Mouse (Mus musculus): ENCODE results near the gene Gas6. TPM values are rescaled to one million over a fixed set of nuclear protein-coding genes. Genes with fewer than 3 reads are reported as not detected.

The Gas6 gene
- total and polyA plus RNA-seq, 3 experiments, result not detected

DNA sequence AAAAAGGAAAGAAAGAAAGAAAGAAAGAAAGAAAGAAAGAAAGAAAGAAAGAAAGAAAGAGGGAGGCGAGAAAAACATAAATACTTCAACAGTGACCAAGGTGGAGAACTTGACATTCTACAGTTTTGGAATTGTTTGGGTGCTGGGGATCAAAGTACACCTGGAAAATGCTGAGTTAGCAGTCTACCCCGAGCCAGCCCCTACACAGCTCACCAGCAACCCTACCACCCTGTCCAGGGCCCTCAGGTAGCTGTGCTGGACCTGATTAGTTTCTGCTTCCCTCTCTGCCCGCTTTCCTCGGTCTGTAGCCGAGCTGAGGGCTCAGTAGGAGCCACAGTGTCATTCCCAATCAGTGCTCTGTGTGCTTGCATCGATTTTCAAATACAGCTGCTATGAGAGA is 26.1 kb upstream of the Gas6 start:
- Histone ChIP-seq H3K4me1 (ENCODE audit: insufficient read depth, low read depth, low read length) (no peaks in the 10 kb centered on the region), H3K4me3 (ENCODE audit: low read depth, low read length) (no peak overlapping the region), H3K9me3 (replicated peaks) (no peaks in the 10 kb centered on the region), H3K27me3 (ENCODE audit: insufficient read depth, low read length) (peaks cover 2% of the 10 kb centered on the region), H3K36me3 (replicated peaks) (no peaks in the 10 kb centered on the region)
- TF ChIP-seq GATA1 (IDR thresholded peaks at IDR 0.05; ENCODE audit: borderline replicate concordance, low read length), result no peak
- no peak for TF ChIP-seq POLR2AphosphoS5 (IDR thresholded peaks at IDR 0.05; ENCODE audit: insufficient replicate concordance, low read depth, low read length)
- TF ChIP-seq CTCF (IDR thresholded peaks at IDR 0.05; ENCODE audit: low read depth, low read length), result no peak
- TF ChIP-seq GATA2 (IDR thresholded peaks at IDR 0.05; ENCODE audit: borderline replicate concordance, low read depth, low read length), result no peak
- TF ChIP-seq TAL1 (conservative IDR thresholded peaks at IDR 0.05; ENCODE audit: low read depth, low read length), result no peak
- no peak for DNase-seq (ENCODE audit: low spot score)
- no peak for ATAC-seq (ENCODE audit: extremely low read depth, insufficient number of reproducible peaks, low FRiP score, poor library complexity, severe bottlenecking)

DNA sequence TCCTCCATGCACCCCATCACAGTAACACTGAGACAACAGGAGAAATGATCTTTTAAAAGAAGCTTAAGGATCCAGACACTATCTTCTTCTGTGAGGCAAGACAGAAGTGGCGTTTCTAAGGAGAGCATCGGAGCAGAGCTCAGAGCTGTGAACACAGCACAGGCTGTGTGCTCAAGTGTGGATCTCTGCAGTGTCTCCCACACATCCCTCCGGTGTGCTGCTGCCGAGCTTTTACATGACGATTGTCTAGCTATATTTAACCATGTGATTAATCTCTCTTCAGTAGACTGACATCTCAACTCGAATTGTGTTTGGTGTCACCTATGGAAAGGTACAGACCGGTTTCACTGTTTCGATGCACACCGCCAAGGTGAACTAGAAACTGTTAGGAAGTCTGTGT is 25.2 kb upstream of the Gas6 start:
- DNase-seq (ENCODE audit: low spot score), result no peak
- H3K27me3 ChIP-seq (ENCODE audit: insufficient read depth, low read length), result peaks cover 2% of the 10 kb centered on the region; the same call in 1 of the 2 replicates
- no peaks in the 10 kb centered on the region for H3K4me1 ChIP-seq (ENCODE audit: insufficient read depth, low read depth, low read length)
- H3K9me3 ChIP-seq (replicated peaks), result no peaks in the 10 kb centered on the region
- TF ChIP-seq POLR2AphosphoS5 (IDR thresholded peaks at IDR 0.05; ENCODE audit: insufficient replicate concordance, low read depth, low read length) (no peak), TAL1 (conservative IDR thresholded peaks at IDR 0.05; ENCODE audit: low read depth, low read length) (no peak), CTCF (IDR thresholded peaks at IDR 0.05; ENCODE audit: low read depth, low read length) (no peak), GATA2 (IDR thresholded peaks at IDR 0.05; ENCODE audit: borderline replicate concordance, low read depth, low read length) (no peak), GATA1 (IDR thresholded peaks at IDR 0.05; ENCODE audit: borderline replicate concordance, low read length) (no peak)
- ATAC-seq (ENCODE audit: extremely low read depth, insufficient number of reproducible peaks, low FRiP score, poor library complexity, severe bottlenecking), result no peak
- no peaks in the 10 kb centered on the region for H3K36me3 ChIP-seq (replicated peaks)
- H3K4me3 ChIP-seq (ENCODE audit: low read depth, low read length), result no peak overlapping the region

DNA sequence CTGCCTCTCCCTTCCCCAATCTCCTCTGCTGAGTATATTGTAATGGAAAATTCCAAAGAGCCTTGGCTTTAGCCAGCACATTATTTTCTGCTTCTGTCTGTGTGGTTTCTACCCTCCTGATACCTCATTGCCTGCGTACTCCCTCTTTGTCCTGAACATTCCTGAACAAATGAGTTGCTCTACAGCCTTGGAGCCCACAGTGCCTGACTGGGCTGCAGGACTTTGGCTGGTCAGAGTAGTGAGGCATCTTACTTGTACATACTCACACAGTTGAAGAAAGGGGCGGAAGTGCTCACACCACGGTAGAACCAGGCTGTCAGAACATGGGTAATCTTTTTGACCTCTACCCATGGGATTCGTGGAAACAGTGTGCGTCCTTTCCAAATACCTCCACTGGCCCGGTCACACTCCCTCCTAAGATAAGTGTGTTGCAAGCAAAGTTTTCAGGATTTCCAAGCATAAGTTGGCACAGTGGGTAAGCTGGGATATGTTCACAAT is 23.0 kb upstream of the Gas6 start:
- Histone ChIP-seq H3K27me3 (ENCODE audit: insufficient read depth, low read length) (peaks cover 2% of the 10 kb centered on the region), H3K9me3 (replicated peaks) (no peaks in the 10 kb centered on the region), H3K4me3 (ENCODE audit: low read depth, low read length) (no peak overlapping the region), H3K36me3 (replicated peaks) (no peaks in the 10 kb centered on the region), H3K4me1 (ENCODE audit: insufficient read depth, low read depth, low read length) (no peaks in the 10 kb centered on the region)
- TF ChIP-seq TAL1 (conservative IDR thresholded peaks at IDR 0.05; ENCODE audit: low read depth, low read length) (no peak), GATA2 (IDR thresholded peaks at IDR 0.05; ENCODE audit: borderline replicate concordance, low read depth, low read length) (no peak), GATA1 (IDR thresholded peaks at IDR 0.05; ENCODE audit: borderline replicate concordance, low read length) (no peak)
- DNase-seq (ENCODE audit: low spot score), result no peak
- ATAC-seq (ENCODE audit: extremely low read depth, insufficient number of reproducible peaks, low FRiP score, poor library complexity, severe bottlenecking), result no peak

DNA sequence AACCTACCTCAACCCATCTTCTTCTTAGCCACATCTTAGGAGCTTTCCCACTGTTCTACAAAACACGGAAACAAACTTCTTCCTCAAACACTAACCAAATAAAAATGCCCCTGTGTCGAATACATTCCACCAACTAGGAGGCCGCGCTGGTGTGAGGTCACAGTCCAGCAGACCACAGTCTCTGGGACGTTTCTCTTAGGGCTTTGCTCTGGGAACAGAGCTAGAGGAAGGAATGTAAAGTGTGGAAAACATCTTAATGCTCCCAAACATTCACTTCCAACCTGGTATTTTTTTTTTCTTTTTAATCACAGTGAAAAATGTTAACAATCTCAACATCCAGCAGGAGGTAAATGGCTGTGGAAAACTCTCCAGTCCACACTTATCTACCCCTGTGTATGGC is 22.4 kb upstream of the Gas6 start:
- TF ChIP-seq GATA1 (IDR thresholded peaks at IDR 0.05; ENCODE audit: borderline replicate concordance, low read length) (no peak), CTCF (IDR thresholded peaks at IDR 0.05; ENCODE audit: low read depth, low read length) (no peak), GATA2 (IDR thresholded peaks at IDR 0.05; ENCODE audit: borderline replicate concordance, low read depth, low read length) (no peak), POLR2AphosphoS5 (IDR thresholded peaks at IDR 0.05; ENCODE audit: insufficient replicate concordance, low read depth, low read length) (no peak), TAL1 (conservative IDR thresholded peaks at IDR 0.05; ENCODE audit: low read depth, low read length) (no peak)
- H3K4me3 ChIP-seq (ENCODE audit: low read depth, low read length), result no peak overlapping the region
- H3K4me1 ChIP-seq (ENCODE audit: insufficient read depth, low read depth, low read length), result no peaks in the 10 kb centered on the region
- no peaks in the 10 kb centered on the region for H3K9me3 ChIP-seq (replicated peaks)
- H3K36me3 ChIP-seq (replicated peaks), result no peaks in the 10 kb centered on the region
- DNase-seq (ENCODE audit: low spot score) (no peak), ATAC-seq (ENCODE audit: extremely low read depth, insufficient number of reproducible peaks, low FRiP score, poor library complexity, severe bottlenecking) (no peak)
- peaks cover 2% of the 10 kb centered on the region for H3K27me3 ChIP-seq (ENCODE audit: insufficient read depth, low read length)

DNA sequence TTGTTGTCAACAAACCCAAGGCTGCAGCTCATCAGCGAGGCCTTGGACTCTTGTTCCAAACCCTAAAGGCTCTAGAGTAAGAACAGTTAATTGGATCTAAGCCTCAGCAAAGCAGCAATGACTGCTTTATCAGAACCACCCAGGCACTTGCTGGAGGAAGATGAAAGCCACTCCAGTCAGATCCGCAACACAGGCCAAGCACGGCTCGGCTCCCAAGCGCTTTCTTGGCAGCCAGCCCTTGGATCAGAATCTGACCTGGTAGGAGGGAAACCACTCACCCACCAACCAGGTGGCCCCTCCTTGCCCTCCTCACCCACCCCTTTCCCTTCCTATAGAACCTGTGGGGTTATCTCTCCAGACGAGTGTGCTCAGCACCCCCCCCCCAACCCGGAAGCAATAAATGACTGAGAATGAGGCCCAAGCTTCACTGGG is 21.7 kb upstream of the Gas6 start:
- Histone ChIP-seq H3K27me3 (ENCODE audit: insufficient read depth, low read length) (peaks cover 2% of the 10 kb centered on the region), H3K36me3 (replicated peaks) (no peaks in the 10 kb centered on the region), H3K4me1 (ENCODE audit: insufficient read depth, low read depth, low read length) (no peaks in the 10 kb centered on the region), H3K4me3 (ENCODE audit: low read depth, low read length) (no peak overlapping the region), H3K9me3 (replicated peaks) (no peaks in the 10 kb centered on the region)
- ATAC-seq (ENCODE audit: extremely low read depth, insufficient number of reproducible peaks, low FRiP score, poor library complexity, severe bottlenecking), result no peak
- no peak for DNase-seq (ENCODE audit: low spot score)
- TF ChIP-seq GATA2 (IDR thresholded peaks at IDR 0.05; ENCODE audit: borderline replicate concordance, low read depth, low read length), result no peak
- no peak for TF ChIP-seq POLR2AphosphoS5 (IDR thresholded peaks at IDR 0.05; ENCODE audit: insufficient replicate concordance, low read depth, low read length)
- TF ChIP-seq GATA1 (IDR thresholded peaks at IDR 0.05; ENCODE audit: borderline replicate concordance, low read length), result no peak
- no peak for TF ChIP-seq CTCF (IDR thresholded peaks at IDR 0.05; ENCODE audit: low read depth, low read length)
- TF ChIP-seq TAL1 (conservative IDR thresholded peaks at IDR 0.05; ENCODE audit: low read depth, low read length), result no peak

DNA sequence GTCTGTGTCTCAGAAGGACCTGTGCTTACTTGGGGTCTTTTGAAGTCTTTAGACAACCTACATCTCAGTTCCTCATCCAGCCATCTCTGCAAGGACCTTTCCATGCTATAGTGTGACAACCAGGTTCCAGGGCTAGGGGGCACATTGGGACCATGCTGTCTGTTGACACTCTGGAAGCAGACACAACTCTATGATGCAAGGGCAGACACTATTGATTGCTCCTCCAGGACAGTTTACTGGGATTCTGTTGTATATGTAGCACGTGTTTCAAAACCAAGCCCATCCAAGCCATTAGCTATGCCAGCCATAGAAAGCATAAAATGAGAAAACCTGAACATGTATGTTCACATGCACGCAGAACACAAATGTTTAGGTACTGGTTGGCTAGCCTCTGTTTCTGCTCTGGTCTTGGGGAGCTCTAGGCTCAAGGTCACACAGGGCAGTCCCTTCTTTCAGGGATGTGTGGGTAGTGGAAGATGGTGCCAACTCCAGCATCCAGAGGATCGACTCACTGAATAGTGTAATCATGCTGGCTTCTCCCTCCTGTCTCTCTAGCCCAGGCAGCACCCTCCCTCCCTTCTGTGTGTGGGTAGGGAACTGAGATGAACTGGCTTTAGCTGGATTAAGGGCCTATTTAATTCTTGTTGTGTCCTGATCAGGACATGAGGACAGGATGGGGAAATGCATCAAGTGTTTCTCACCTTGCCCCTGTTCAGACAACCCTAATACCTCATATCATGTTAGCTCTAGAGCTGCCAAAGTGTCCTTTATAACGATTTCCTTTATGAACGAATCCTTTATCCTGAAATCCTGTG is 19.5 kb upstream of the Gas6 start:
- no peaks in the 10 kb centered on the region for H3K9me3 ChIP-seq (replicated peaks)

More for the DNA sequence above, 19.5 kb upstream of the Gas6 start:
- DNase-seq (ENCODE audit: low spot score) (no peak), ATAC-seq (ENCODE audit: extremely low read depth, insufficient number of reproducible peaks, low FRiP score, poor library complexity, severe bottlenecking) (no peak)
- no peaks in the 10 kb centered on the region for H3K4me1 ChIP-seq (ENCODE audit: insufficient read depth, low read depth, low read length)
- TF ChIP-seq CTCF (IDR thresholded peaks at IDR 0.05; ENCODE audit: low read depth, low read length) (no peak), POLR2AphosphoS5 (IDR thresholded peaks at IDR 0.05; ENCODE audit: insufficient replicate concordance, low read depth, low read length) (no peak), GATA2 (IDR thresholded peaks at IDR 0.05; ENCODE audit: borderline replicate concordance, low read depth, low read length) (no peak), GATA1 (IDR thresholded peaks at IDR 0.05; ENCODE audit: borderline replicate concordance, low read length) (no peak), TAL1 (conservative IDR thresholded peaks at IDR 0.05; ENCODE audit: low read depth, low read length) (no peak)
- H3K27me3 ChIP-seq (ENCODE audit: insufficient read depth, low read length), result peaks cover 2% of the 10 kb centered on the region
- H3K36me3 ChIP-seq (replicated peaks), result no peaks in the 10 kb centered on the region
- H3K4me3 ChIP-seq (ENCODE audit: low read depth, low read length), result no peak overlapping the region

Measured in G1E (cell line).